Mouse (Mus musculus) gastrocnemius, postnatal 14 days (tissue): ENCODE data around the gene Rsrc2. TPM values are rescaled to one million over a fixed set of nuclear protein-coding genes. Genes with fewer than 3 reads are reported as not detected.

Experiments used
- DNase-seq: peaks from one replicate; pipeline ENCODE4 v3.0.0; 2021; ENCODE audit warnings: mixed read lengths
- intact Hi-C: fragments of 180-260 bp; cut with DNase I; formaldehyde crosslinking; loops from one replicate; pipeline ENCODE4 v1.15.1; 2025; ENCODE audit warnings: low total_unique reads
- total RNA-seq, 2 experiments: library from RNA; stranded (reverse); gene quantifications; 2 replicates each; pipeline ENCODE4 v1.2.3; 2021

Rsrc2 gene
- total RNA-seq, 2 experiments from 2014 or later: 42.3 to 48.2 TPM

DNA sequence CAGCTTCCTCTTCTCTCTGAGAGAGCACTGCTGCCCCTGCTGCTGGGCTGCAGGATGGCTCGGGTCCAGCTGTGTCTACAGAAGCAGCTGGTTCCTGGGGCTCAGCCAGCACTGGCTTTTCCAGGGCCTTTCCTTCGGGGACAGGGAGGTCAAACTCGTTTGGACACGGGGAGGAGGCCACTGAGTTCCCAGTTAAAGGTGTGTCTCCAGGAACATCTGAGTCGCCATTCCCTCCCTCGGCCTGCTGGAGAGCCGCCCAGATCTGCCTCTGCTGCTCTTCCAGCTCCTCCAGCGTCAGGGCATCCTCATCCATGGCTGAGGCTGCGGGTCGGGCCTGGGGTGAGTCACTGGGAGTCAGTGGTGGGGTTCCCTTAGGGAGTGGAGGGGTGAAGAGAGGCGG is 48.6 kb downstream of the Rsrc2 start:
- intact Hi-C loops: no loop called here
- DNase-seq: peak; percentile 80

DNA sequence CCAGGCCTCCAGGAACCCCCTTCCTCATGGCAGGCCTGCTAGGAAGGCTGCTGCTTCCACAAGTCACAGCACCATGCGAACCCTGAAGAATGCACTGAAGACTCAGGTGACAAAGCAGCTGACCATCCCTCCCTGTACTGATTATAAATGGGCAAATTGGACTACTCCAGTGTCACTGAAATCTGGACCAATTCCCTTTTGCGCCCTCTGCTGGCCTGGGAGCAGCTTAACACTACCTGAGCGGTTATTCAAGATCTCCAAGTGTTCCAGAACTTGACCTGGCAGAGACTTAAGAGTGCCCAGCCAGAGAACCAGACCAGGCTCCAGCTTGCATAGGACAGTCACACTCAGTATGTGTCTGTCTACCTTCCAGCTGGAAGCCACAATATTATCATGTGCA is 50.0 kb downstream of the Rsrc2 start:
- peak; percentile 79 for DNase-seq
- intact Hi-C loops: loop anchor here (5.0 kb wide), 1 partner anchor 72 kb away; no protein-coding TSS in a partner anchor

DNA sequence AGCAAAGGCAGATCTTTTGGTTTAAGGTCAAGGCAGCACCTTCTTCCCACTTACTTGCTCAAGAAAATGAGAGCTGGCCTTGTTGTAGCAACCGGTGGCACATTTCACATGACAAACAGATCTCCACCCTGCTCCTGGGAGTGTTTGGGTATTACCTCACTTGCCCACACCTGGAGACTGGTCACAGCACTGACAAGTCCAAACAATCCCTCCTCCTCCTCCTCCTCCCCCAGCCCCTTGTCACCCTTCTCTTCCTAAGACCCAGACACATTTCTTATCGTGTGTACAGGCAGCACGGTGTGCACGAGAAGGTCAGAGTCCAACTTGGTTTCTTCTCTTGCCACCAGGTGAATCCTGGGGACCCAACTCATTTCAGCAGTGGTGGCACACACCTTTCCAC is 52.3 kb downstream of the Rsrc2 start:
- DNase-seq: no peak
- intact Hi-C loops: loop anchor here (5.0 kb wide), 1 partner anchor 70 kb away; no protein-coding TSS in a partner anchor

DNA sequence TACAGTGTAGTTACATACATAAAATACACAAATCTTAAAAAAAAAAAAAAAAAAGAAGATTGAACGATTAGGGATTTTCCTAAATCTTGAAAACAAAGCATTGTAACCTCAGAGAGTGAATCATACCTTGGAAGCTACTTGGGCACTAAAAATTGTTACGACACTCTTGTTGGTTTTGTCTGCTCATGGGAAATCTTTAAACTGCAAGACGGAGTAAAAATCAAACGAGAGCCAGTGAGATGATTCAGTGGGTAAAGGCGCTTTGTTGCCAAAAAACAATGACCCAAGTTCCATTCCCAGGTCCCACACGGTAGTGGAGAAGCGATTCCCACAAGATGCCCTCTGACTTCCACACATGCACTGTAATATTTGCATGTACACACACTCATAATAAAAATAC is 53.0 kb downstream of the Rsrc2 start:
- no peak for DNase-seq
- intact Hi-C loops: loop anchor here (5.0 kb wide), 1 partner anchor 69 kb away; no protein-coding TSS in a partner anchor

DNA sequence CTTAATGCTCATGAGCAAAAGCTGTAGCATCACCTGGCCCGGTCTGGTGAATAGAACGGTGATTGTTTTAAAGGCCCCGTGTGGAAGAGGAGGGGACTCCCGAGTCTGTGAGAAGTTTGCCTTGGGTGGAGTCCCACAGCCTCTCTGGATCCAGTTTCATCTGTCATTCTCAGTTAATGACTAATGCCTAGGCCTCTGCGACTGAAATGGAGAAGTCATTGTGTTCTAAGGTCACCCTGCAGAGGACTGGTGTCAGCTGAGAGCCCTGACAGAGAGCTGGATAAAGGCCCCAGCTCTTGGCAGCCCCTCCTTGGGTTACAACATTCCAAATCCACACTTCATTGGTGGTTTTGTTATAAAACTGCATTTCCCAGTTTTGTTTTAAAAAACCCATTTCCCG is 54.7 kb downstream of the Rsrc2 start:
- intact Hi-C loops: no loop called here
- peak; percentile 44 for DNase-seq

DNA sequence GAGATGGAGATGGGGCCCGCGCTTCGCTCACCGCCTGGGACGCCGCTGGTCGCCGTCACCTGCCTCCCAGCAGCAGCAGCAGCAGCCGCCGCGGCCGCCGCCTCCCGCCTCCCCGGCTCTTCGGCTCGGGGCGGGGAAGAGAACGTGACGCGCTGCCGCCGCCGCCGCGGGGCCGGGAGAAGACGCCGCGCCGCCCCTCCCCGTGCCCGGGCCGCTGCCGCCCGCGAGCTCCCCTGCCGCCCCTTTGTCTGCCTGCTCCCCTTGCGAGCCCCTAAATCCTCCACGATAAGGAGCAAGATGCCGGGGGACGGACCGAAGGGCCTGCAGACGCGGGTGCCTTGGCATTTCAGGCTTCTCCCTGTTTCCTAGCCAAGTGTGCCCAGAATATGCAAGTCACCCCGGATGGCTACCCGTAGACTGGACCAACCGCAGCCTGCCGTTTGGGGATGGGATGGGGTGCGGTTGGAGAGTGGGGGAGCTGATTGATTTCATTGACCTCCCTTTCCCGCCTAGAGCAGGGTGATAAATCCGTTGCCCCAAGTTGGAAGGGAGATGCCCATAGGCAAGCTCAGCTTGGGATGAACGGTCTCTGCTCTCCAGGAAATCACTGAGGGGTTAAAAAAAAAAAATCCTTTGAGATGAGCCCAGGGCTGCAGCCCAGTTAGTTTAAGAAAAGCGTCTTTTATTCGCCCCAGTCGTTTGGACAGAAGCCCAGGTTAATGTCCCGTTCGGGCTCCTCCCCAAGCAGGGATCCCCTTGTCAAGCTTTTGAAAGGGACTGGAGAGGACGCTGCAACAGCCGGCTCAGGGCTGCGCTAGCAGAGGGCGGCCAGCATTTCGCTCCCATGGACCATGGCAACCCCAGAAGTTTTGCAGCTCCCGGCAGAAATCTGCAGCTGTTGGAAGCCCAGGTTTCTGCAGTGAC is 64.7 kb downstream of the Rsrc2 start, which contains the start of gene Clip1:
Clip1 (minus strand) TSS at position 398 of the 924 bp plus-strand sequence.
- intact Hi-C loops: no loop called here
- DNase-seq: peak; percentile 73

DNA sequence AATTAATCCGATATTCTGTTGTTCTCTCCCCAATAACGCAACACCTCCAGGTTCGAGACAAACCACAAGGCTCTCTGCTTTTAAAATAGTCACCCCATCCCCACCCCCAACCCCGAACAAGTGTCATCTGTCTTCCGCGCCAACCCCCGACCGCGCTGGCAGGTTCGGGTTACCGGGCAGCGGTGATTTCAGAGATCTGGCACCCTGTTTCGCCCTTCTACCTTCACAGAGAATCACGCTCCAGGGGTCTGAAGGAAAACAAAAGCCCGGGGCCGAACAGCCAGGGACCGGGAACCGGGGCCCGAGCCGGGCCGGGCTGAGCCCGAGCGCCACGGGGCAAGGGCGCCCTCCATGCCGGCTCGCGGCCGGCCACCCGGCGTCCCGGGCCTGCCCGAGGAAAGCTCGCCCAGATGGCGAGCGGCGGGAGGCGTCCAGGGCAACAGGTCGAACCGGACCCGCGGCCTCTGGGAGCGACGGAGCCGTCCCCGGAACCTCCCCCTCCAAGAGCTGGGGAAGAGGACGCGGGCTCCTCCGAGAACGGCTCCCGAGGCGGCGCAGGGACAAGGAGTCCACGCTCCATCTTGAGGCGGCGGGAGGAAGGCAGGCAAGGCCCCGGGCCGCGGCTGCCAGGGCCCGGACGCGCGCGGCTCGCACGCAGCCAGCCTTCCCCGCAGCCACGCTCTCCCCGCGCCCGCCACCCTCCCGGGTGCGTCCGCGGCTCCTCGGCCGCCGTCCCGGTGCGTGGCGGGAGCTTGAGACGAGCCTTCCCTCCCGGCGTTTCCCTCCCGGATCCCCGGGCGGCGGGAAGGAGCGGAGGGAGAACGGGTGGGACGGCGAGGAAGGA is 65.6 kb downstream of the Rsrc2 start:
- intact Hi-C loops: no loop called here

DNA sequence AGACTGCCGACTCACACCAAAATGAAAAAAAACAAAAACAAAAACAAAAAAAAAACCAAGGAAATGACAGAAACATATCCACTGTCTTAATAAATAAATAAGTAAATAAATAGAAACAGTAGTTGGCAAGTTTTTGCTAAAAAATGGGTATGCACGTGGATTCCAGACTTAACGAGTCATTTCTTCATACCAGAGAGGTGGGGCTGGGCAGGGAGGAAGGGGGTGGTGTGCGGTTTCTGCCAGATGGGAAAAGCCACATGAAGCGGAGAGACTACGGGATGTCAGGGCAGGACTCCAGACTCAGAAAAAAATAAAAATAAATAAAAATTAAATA is 66.2 kb downstream of the Rsrc2 start:
- peak; percentile 26 for DNase-seq
- intact Hi-C loops: no loop called here

More for the DNA sequence above, 65.6 kb downstream of the Rsrc2 start:
- peak; percentile 66 for DNase-seq

DNA sequence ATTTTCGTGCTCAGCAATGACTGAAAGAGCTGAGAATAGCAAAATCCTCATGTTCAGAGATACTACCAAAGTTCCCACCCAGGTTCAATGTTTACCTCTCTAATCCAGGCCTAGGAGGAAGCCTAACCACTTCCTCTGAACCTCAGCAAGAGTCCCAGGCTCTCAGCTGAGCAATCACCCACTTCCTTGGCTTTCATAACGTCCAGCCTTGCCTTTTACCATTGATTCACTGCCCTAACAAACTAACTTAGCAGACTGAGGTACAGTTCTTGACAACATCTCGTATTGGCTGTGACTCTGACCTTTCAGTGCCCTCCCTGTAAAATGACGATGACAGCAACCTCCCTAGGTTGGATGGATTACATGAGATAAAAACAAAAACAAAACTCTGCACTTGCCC is 66.8 kb downstream of the Rsrc2 start:
- intact Hi-C loops: no loop called here
- DNase-seq: no peak

DNA sequence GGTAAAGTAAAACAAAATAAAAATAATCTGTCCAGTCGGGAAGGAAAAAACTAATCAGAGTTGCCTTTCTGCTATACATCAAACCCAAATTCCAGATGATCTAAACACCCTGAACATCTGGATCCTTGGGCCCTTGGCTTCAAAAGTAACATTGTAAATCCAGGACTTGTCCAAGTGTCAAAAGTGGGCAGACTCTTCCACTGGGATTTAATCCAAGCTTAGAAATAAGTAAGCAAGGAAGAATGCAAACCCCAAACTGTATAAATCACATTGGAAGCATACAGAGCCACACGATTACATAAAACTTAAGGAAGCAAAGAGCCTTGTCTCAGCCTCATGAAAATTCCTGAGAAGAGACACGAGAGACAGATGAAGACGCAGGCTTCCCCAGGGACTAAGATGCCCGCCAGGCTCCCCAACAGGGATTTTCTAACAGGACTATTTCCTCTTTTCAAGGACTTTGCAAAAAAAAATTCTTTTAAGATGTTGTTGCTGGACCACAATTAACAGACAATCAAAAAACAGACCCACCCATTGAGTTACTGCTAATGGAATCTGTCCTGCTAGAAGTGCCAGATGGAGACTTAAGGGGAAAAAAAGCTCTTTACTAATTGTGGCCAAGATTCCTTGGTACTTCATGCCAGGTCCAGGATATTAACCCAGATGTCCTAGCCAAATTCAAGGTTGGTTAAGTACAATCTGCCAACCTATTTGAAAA is 69.5 kb downstream of the Rsrc2 start:
- DNase-seq: no peak
- intact Hi-C loops: no loop called here

DNA sequence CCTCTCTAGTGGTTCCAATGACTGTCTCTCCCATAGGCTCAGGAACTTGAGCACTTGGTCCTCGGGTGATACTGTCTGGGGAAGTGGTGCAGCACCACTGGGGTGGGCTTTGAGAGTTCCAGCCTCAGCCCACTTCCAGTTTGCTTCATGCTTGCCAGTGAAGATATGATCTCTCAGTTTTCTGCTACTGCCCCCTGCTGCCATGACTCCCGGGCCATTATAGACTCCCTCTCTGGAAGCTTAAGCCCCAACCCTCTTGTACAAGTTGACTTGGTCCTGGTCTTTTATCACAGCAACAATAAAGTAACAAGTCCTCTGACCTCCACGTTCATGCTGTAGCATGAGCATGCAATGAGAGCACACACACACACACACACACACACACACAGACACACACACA is 70.1 kb downstream of the Rsrc2 start:
- DNase-seq: no peak
- intact Hi-C loops: no loop called here

Other genes with a start within 250 kb of the Rsrc2 start
- not detected for gene B3gnt4, start 239.0 kb downstream of the Rsrc2 start, total RNA-seq
- 10 to 100 TPM; 35.7 to 36.8 TPM for gene Diablo, start 225.2 kb downstream of the Rsrc2 start, total RNA-seq
- gene Gm49027, start 223.9 kb downstream of the Rsrc2 start, total RNA-seq: under 1 TPM; 0.16 to 0.29 TPM
- gene Vps33a, start 176.4 kb downstream of the Rsrc2 start, total RNA-seq: 10 to 100 TPM; 23.0 to 25.4 TPM
- 100 to 1,000 TPM; 122 TPM for gene Clip1, start 64.8 kb downstream of the Rsrc2 start, total RNA-seq
- 10 to 100 TPM; 20.3 to 23.8 TPM for gene Zcchc8, start 28.3 kb downstream of the Rsrc2 start, total RNA-seq
- 1 to 10 TPM in 1 of 2 experiments, under 1 TPM in 1; 0.89 to 2.0 TPM for gene Kntc1, start 302 bp upstream of the Rsrc2 start, total RNA-seq
- not detected for gene Hcar2, start 116.1 kb upstream of the Rsrc2 start, total RNA-seq
- gene Hcar1, start 130.6 kb upstream of the Rsrc2 start, total RNA-seq: under 1 TPM; 0.11 to 0.31 TPM
- gene Denr, start 157.8 kb upstream of the Rsrc2 start, total RNA-seq: 10 to 100 TPM; 45.4 to 55.2 TPM
- gene Gm43518, start 178.0 kb upstream of the Rsrc2 start, total RNA-seq: under 1 TPM in 1 of 2 experiments, not detected in 1; 0.72 TPM
- 1 to 10 TPM; 1.2 TPM for gene Ccdc62, start 181.3 kb upstream of the Rsrc2 start, total RNA-seq
- 10 to 100 TPM in 1 of 2 experiments, 1 to 10 TPM in 1; 7.2 to 11.1 TPM for gene Hip1r, start 224.2 kb upstream of the Rsrc2 start, total RNA-seq